Mouse (Mus musculus): ENCODE data around the gene Ube2r2. TPM values are rescaled to one million over a fixed set of nuclear protein-coding genes. Genes with fewer than 3 reads are reported as not detected.
A peak's percentile ranks its signal among the peaks of the same experiment; 100 is the strongest.

Ube2r2 gene
- total RNA-seq, 2 experiments from 2014 or later, result 77.3 to 81.1 TPM

GRCm38 (mm10) chr4:41208050-41208449 is 72.5 kb downstream of the Ube2r2 start:
- DNase-seq (ENCODE audit: low spot score in 2 of 2), result no peak
- no peak overlapping the region for H3K4me3 ChIP-seq
- TF ChIP-seq CTCF (conservative IDR thresholded peaks at IDR 0.05), result no peak

GRCm38 (mm10) chr4:41225412-41225811 is 89.9 kb downstream of the Ube2r2 start:
- Histone ChIP-seq H3K27ac (no peak overlapping the region), H3K4me3 (no peak overlapping the region)
- TF ChIP-seq CTCF (conservative IDR thresholded peaks at IDR 0.05), result peak; percentile 77
- no peak for DNase-seq (ENCODE audit: low spot score in 2 of 2)

More at GRCm38 (mm10) chr4:41208050-41208449, 72.5 kb downstream of the Ube2r2 start:
- 0 out of 2 replicates have a peak overlapping the region, but pooled peaks have one; percentile 10 for H3K27ac ChIP-seq

- TF ChIP-seq CTCF (conservative IDR thresholded peaks at IDR 0.05), result peak; percentile 89
- DNase-seq (ENCODE audit: low spot score in 2 of 2), result peak; percentile 23 to 52
- Histone ChIP-seq H3K27ac (no peak overlapping the region), H3K4me3 (no peak overlapping the region)
Observed at GRCm38 (mm10) chr4:41226351-41226750, 90.8 kb downstream of the Ube2r2 start.

- Histone ChIP-seq H3K27ac (no peak overlapping the region), H3K4me3 (no peak overlapping the region)
- TF ChIP-seq CTCF (conservative IDR thresholded peaks at IDR 0.05), result no peak
- DNase-seq (ENCODE audit: low spot score in 2 of 2), result no peak
Observed at GRCm38 (mm10) chr4:41235621-41236020, 100.1 kb downstream of the Ube2r2 start.

- DNase-seq (ENCODE audit: low spot score in 2 of 2), result no peak
- TF ChIP-seq CTCF (conservative IDR thresholded peaks at IDR 0.05), result no peak
- Histone ChIP-seq H3K4me3 (no peak overlapping the region), H3K27ac (no peak overlapping the region)
Observed at GRCm38 (mm10) chr4:41240916-41241315, 105.4 kb downstream of the Ube2r2 start.

Other genes with a start within 250 kb of the Ube2r2 start
- not detected for gene Spink4, start 215.7 kb upstream of the Ube2r2 start, total RNA-seq (2021)
- gene Bag1, start 187.4 kb upstream of the Ube2r2 start, total RNA-seq (2021), result 100 to 1,000 TPM; 149 to 151 TPM
- gene Chmp5, start 187.3 kb upstream of the Ube2r2 start, total RNA-seq (2021), result 10 to 100 TPM; 81.5 to 84.7 TPM
- 10 to 100 TPM; 72.0 to 77.1 TPM for gene Nfx1, start 164.8 kb upstream of the Ube2r2 start, total RNA-seq (2021)
- under 1 TPM in 1 of 2 experiments, not detected in 1; 0.28 TPM for gene Aqp7, start 87.6 kb upstream of the Ube2r2 start, total RNA-seq (2021)
- not detected for gene Aqp3, start 37.6 kb upstream of the Ube2r2 start, total RNA-seq (2021)
- gene Nol6, start 11.3 kb upstream of the Ube2r2 start, total RNA-seq (2021), result 100 to 1,000 TPM; 105 to 113 TPM
- gene Ubap2, start 139.4 kb downstream of the Ube2r2 start, total RNA-seq (2021), result 10 to 100 TPM; 40.9 to 45.0 TPM
- gene Dcaf12, start 179.1 kb downstream of the Ube2r2 start, total RNA-seq (2021), result 10 to 100 TPM; 41.0 to 41.4 TPM
- gene Ubap1, start 213.3 kb downstream of the Ube2r2 start, total RNA-seq (2021), result 10 to 100 TPM; 39.3 to 40.4 TPM